Mouse (Mus musculus): ENCODE measurements around the gene Gm13697.
"Not testable (repeated sequence)": the region's sequence is repeated elsewhere in the genome, so short reads cannot be mapped to it uniquely, and the experiment has no call there.

The Gm13697 gene

DNA sequence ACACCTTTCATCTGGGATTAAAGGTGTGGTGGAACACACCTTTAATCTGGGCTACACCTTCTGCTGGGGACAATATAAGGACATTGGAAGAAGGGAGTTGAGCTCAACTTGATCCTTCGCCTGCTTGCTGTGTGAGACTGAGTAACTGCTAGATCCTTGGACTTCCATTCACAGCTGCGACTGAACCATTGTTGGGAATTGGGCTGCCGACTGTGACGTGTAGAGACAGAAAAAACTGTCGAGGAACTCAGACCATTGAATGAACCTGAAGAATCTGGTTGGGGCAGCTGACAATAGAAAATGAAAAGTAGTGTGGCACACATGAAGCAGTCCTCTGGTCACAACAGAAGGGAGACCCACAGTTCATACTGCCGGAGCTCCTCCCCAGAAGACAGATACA lies at the start of gene Gm13697:
Gm13697 (plus strand) TSS at position 301 of the 400 bp plus-strand sequence.
- not testable (repeated sequence) for DNase-seq (ENCODE audit: low spot score)

DNA sequence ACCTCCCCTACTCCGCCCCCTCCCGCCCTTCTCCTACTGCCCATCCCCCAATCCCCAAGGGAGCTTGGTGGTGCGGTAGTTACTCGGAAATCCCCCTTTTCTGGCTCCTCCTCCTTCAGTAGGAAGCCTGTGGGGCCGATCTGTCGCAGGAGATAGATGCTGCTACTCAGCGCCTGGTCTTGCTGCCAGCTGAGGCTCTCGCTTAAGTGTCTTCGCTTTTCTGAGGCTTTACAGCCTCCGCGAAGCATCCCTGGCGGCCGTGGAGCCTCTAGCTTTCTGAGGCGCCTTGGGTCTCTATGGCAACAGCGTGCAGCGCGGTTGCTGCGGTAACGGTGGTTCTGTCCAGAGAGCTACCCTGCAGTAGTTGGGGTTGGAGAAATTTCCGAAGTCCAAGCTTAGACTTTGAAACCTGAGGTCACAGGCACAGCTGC lies 43.6 kb upstream of the Gm13697 start, which contains the start of gene Zswim2:
Zswim2 (minus strand) TSS at position 298 of the 431 bp plus-strand sequence.
- DNase-seq (ENCODE audit: low spot score), result peak; percentile 51

DNA sequence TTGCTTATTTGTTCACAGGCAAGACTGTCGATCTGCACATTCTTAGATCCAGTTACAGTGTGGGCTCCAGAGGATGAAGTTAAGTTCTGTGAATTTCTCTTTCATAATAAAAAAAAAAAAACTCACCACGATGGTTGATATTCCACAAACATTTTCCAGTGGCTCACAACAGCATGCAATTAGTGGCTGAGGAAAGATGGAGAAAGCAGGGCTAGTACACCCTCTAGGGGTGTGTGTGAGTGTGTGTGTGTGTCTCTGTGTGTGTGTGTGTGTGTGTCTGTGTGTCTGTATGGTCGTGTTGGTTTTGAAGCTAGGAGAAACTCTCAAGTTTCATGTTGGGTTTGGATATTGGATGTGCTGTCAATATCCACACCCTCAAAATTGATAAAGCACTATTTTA lies 43.2 kb upstream of the Gm13697 start:
- DNase-seq (ENCODE audit: low spot score), result no peak

DNA sequence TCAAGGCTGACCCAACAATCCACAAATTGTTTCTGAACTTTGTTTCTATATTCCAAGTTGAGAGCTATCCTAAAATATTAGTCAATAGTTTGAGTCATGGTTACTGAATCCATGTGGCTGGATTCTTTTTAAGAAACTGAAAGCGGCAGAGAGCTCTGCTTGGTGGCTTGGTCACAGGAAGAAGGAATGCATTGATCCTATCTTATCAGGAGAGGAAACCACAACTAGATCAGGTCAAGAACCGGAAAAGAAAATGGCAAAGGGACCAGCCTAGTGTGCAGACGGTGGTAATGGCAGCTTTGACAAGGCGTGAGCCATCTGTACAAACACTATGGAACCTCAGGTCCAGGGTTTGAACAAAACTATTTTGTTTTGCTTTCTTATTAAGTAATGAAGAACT lies 42.8 kb upstream of the Gm13697 start:
- DNase-seq (ENCODE audit: low spot score), result no peak

DNA sequence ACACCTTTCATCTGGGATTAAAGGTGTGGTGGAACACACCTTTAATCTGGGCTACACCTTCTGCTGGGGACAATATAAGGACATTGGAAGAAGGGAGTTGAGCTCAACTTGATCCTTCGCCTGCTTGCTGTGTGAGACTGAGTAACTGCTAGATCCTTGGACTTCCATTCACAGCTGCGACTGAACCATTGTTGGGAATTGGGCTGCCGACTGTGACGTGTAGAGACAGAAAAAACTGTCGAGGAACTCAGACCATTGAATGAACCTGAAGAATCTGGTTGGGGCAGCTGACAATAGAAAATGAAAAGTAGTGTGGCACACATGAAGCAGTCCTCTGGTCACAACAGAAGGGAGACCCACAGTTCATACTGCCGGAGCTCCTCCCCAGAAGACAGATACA lies 29.1 kb upstream of the Gm13697 start, which contains the start of gene Gm13698:
Gm13698 (plus strand) TSS at position 301 of the 400 bp plus-strand sequence.
- not testable (repeated sequence) for DNase-seq (ENCODE audit: low spot score)

DNA sequence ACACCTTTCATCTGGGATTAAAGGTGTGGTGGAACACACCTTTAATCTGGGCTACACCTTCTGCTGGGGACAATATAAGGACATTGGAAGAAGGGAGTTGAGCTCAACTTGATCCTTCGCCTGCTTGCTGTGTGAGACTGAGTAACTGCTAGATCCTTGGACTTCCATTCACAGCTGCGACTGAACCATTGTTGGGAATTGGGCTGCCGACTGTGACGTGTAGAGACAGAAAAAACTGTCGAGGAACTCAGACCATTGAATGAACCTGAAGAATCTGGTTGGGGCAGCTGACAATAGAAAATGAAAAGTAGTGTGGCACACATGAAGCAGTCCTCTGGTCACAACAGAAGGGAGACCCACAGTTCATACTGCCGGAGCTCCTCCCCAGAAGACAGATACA lies 23.3 kb upstream of the Gm13697 start, which contains the start of gene Gm13693:
Gm13693 (plus strand) TSS at position 301 of the 400 bp plus-strand sequence.
- DNase-seq (ENCODE audit: low spot score), result not testable (repeated sequence)

DNA sequence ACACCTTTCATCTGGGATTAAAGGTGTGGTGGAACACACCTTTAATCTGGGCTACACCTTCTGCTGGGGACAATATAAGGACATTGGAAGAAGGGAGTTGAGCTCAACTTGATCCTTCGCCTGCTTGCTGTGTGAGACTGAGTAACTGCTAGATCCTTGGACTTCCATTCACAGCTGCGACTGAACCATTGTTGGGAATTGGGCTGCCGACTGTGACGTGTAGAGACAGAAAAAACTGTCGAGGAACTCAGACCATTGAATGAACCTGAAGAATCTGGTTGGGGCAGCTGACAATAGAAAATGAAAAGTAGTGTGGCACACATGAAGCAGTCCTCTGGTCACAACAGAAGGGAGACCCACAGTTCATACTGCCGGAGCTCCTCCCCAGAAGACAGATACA lies 17.5 kb upstream of the Gm13697 start, which contains the start of gene Gm13695:
Gm13695 (plus strand) TSS at position 301 of the 400 bp plus-strand sequence.
- DNase-seq (ENCODE audit: low spot score), result not testable (repeated sequence)

DNA sequence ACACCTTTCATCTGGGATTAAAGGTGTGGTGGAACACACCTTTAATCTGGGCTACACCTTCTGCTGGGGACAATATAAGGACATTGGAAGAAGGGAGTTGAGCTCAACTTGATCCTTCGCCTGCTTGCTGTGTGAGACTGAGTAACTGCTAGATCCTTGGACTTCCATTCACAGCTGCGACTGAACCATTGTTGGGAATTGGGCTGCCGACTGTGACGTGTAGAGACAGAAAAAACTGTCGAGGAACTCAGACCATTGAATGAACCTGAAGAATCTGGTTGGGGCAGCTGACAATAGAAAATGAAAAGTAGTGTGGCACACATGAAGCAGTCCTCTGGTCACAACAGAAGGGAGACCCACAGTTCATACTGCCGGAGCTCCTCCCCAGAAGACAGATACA lies 11.7 kb upstream of the Gm13697 start, which contains the start of gene Gm13696:
Gm13696 (plus strand) TSS at position 301 of the 400 bp plus-strand sequence.
- DNase-seq (ENCODE audit: low spot score), result not testable (repeated sequence)

DNA sequence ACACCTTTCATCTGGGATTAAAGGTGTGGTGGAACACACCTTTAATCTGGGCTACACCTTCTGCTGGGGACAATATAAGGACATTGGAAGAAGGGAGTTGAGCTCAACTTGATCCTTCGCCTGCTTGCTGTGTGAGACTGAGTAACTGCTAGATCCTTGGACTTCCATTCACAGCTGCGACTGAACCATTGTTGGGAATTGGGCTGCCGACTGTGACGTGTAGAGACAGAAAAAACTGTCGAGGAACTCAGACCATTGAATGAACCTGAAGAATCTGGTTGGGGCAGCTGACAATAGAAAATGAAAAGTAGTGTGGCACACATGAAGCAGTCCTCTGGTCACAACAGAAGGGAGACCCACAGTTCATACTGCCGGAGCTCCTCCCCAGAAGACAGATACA lies 5.9 kb upstream of the Gm13697 start, which contains the start of gene Gm13694:
Gm13694 (plus strand) TSS at position 301 of the 400 bp plus-strand sequence.
- not testable (repeated sequence) for DNase-seq (ENCODE audit: low spot score)

DNA sequence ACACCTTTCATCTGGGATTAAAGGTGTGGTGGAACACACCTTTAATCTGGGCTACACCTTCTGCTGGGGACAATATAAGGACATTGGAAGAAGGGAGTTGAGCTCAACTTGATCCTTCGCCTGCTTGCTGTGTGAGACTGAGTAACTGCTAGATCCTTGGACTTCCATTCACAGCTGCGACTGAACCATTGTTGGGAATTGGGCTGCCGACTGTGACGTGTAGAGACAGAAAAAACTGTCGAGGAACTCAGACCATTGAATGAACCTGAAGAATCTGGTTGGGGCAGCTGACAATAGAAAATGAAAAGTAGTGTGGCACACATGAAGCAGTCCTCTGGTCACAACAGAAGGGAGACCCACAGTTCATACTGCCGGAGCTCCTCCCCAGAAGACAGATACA lies 5.7 kb downstream of the Gm13697 start, which contains the start of gene Gm13691:
Gm13691 (plus strand) TSS at position 301 of the 400 bp plus-strand sequence.
- not testable (repeated sequence) for DNase-seq (ENCODE audit: low spot score)

DNA sequence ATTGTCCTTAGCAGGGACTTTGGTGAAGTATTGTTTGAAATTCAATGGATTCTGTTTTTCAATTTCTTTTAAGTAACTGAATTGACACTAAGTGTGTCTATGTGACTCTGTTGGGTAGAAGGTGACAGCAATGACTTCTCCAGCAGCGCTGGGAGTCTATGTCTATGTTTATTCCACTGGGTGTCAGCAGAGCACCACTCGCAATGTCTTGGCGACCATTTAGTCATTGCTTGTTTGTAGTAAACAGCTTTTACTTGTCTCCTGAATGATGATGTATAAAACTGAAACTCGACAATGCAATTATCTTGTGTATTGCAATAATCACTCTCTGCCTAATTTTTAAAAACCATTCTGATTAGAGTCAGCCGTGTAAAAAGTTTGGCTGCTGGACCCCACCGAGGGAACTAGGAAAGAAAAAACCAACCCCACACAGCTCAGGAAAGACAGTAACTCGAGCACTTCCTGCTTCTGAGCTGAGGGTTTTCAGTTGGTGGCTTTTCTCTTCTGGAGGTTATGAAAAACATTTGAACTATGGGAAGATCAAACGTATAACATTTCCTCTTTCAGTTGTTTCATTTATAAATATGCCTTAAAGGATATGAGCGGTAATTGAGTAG lies 9.2 kb downstream of the Gm13697 start:
- DNase-seq (ENCODE audit: low spot score), result not testable (repeated sequence)

DNA sequence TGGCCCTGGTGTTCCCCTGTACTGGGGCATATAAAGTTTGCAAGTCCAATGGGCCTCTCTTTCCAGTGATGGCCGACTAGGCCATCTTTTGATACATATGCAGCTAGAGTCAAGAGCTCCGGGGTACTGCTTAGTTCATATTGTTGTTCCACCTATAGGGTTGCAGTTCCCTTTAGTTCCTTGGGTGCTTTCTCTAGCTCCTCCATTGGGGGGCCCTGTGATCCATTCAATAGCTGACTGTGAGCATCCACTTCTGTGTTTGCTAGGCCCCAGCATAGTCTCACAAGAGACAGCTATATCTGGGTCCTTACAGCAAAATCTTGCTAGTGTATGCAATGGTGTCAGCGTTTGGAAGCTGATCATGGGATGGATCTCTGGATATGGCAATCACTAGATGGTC lies 10.0 kb downstream of the Gm13697 start:
- DNase-seq (ENCODE audit: low spot score), result not testable (repeated sequence)

DNA sequence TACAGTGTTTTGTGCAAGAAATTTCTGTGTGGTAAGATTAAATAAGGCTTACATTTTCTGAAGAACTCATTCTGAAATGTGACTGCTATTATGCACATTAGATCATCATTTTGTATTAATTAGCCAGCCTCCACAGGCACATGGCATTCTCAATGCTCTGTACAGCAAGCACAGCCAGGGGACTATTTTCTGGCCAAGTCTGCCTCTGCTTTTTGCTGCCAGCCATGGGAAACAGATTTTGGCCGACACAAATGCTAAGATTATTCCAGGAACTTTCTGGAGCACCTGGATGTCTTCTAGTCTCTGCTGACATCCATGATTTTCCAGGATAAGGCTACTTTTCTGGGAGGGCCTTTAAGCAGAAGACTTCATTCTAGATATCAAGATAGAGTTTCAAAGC lies 24.4 kb downstream of the Gm13697 start:
- DNase-seq (ENCODE audit: low spot score), result no peak

DNA sequence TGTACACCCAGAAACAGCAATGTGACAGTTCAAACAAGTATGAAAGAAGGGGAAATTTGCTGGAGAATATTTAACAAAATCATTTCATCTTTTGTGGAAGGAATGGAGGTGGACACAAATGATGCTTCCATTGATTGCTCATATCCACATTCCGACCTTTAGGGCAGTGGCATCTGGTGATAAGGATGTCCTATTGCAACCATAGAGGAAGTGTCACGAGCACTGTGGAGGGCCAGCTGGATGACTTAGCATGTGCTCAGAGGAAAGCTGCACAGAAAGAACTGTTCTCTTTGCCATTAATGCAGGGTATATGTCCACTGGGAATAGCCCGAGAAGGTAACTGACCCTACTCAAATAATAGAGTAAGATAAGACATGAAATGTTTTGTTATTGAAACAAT lies 25.3 kb downstream of the Gm13697 start:
- DNase-seq (ENCODE audit: low spot score), result no peak

DNA sequence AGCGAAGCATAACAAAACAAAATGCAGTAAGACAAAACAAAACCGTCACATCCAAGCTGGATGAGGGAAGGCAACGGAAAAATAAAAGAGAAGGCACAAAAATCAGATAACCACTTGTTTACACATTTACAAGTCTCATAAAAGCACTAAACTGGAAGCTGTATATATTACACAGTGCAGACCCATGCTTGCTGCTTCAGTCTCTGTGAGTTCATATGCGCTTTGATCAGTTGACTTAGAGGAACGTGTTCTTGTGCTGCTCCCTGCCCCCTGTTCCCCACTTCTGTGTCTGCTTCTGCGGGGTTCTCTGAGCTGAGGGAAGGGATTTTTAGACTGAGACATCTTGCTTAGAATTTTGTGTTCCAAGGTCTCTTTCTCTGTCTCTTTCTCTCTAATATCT lies 30.0 kb downstream of the Gm13697 start:
- no peak for DNase-seq (ENCODE audit: low spot score)

DNA sequence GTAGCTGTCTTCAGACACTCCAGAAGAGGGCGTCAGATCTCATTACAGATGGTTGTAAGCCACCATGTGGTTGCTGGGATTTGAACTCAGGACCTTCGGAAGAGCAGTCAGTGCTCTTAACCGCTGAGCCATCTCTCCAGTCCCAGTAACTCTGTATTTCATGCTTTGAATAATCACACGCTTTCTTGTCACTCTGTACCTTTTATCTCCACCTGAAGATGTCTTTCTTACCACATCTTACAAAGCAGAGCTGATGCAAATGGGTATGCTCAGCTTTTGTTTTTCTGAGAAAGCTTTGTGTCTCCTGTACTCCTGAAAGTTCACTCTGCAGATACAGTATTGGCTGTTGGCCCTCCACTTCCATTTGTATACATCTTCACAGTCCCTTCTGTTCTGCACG lies 31.7 kb downstream of the Gm13697 start:
- not testable (repeated sequence) for DNase-seq (ENCODE audit: low spot score)

DNA sequence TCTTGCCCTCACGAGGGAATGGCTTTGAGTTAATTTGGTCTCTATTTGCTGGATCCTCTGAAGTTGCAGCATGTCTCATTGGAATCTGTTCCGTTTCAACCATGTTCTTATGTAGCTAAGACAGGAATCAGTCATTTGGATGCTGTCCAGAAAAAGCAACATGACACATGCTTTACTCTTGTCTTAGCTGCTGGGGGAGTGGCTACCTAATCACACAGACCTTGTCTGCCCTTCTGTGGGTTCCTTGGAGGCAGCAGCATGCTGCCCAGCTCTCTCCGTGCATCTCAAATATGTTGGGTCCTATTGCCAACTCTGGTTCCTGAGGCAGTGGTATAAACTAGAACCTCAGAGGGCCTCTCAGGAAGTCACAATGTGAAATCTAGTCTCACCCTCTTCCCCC lies 33.8 kb downstream of the Gm13697 start:
- no peak for DNase-seq (ENCODE audit: low spot score)

DNA sequence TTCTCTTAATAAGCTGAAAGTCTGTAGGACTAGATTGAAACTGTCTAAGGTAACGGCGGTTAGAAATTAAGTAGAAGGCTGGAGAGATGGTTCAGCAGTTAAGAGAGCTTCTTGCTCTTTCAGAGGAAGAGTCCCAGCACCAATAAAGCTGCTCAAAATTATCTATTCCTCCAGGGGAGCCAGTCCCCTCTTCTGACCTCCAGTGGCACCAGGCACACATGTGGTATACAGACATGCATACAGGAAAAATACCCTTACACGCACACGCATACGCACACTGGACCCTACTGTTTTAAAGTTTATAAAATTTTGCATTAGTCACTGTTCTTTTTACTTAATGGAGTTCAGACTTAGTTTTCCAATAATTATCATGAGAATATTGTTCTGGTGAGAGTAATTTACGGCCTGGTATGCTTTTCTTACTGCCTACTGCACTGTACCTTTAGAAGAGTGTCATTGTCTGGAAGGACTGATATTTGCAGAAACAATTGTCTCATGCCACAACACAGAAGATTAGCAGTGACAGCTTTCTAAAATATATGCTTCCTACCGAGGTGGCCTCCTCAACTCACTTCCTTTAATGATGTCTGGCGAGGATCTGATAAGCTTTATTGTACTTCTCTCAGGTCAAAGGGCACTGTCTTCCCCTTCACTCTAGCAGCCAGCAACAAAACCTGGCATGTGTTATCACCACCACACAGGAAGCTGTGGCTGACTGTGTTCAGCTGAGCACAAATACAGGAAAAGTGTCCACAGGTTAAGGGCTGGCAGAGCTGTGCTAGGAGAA lies 35.2 kb downstream of the Gm13697 start:
- no peak for DNase-seq (ENCODE audit: low spot score)

DNA sequence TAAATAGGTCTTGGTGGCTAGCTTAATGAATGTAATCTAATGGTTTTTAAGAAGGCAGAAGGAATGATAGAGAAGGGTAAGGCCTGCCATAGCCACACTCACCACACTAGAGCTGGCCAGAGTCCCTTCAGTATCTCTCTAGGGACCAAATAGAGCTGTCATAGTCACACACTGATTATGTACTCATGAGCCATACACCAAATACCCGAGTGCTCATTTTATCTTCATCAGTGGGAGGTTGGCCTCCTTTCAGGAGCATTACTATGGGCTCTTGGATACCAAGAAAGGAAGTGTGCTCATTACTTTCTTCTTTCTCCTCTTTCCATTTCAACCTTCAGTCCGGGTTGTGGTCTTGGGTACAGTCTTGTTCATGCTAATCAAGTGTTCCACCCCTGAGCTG lies 37.4 kb downstream of the Gm13697 start:
- DNase-seq (ENCODE audit: low spot score), result no peak

DNA sequence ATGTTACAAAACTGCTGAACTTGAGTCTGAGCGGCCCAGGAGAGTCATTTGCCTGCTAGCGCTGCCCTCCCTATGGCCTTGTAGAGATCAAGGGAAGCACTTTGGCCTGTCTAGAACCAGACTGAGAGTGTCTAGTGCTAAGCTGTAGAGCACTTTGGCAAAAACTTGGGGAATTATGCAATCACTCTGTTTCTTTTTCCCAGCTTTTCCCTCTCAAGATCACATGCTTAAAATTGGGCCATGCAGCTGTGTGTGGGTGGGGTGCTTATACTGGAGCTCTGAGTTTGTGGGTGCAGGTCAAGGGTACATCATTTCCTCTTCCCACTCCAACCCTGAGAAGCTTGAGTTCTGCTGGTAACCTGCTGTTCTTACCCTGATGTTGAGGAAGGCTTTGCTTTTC lies 38.4 kb downstream of the Gm13697 start:
- no peak for DNase-seq (ENCODE audit: low spot score)

DNA sequence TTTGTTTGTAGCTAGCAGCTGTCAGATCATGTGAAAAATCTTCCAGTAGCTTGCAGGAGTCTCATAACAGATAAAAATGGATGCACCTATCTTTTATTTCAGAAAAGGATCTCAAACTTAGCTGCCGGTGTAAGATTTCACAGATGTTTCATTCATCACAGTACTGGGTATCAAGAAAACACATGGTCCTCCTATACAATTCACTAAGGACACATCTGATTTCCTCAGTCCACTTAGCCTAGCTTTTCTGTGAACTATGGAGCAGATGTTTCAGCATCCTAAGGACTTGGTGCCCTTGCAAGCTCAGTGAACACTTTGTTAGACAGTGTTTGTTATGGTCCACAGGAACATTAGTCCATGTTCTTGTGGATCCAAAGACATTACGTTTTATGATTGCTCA lies 38.8 kb downstream of the Gm13697 start:
- DNase-seq (ENCODE audit: low spot score), result no peak

DNA sequence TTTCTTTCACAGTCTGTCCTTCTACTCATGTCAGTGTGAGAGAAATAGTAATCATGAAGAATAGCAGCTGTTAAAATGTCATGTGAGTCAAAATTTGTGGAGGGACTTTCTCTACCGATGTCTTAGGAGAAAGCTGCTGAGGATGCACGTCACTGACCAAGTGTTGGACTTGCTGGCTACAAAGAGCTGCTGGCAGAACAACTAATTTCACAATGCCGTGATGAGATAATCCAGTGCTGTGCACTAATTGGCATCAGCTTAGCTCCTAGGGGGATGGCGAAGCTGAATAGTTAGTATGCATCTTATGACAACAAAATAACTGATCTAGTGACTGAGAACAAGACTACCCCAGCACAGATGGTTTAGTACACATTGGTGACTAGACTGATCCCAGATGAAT lies 40.7 kb downstream of the Gm13697 start:
- no peak for DNase-seq (ENCODE audit: low spot score)

DNA sequence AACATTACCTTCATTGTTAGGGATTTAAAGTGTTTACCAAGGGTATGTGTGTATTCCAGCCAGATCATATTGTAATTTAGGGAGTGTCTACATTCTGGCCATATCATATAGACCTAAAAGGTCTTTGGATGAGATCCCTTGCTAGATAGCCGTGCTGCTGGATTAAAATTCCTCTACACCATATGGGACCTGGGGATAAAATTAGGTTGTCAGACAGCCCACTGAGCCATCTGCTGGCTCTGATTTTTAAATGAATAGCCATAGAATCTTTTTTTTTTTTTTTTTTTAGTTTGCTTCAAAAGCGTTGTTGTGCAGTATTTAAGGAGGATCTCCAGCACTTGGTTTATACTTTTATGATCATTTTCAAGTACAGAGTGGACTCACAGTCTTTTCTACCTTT lies 48.0 kb downstream of the Gm13697 start:
- DNase-seq (ENCODE audit: low spot score), result no peak
